9 mouse cellular contexts compared by ENCODE assay signal in genomic region chr3:84744707-84745106, GRCm38 (mm10).
DNase-seq lines count a peak whose midpoint lies in the region; ATAC-seq lines count a peak whose summit lies in the region.
"Had no signal": no experiment of that assay in that cellular context is flagged by ENCODE, and none has a peak within 500 bp of the region (broad histone marks: within the 10 kb centered on the region; RNA-seq: fewer than 3 reads in every experiment).

No protein-coding gene starts in this region.

- intact Hi-C loops in heart, postnatal 25 days (cut with DNase I): loop anchor here (5.0 kb wide), 1 partner anchor 508 kb away; no protein-coding TSS in a partner anchor
- intact Hi-C loops in left cerebral cortex, postnatal 4 days (cut with DNase I): loop anchor here (10.0 kb wide), 1 partner anchor 70 kb away; the partner anchor contains the start of gene Fbxw7

- H3K4me3 ChIP-seq in forebrain, embryonic 15.5 days: no peak overlapping the region
- no peak overlapping the region for H3K4me3 ChIP-seq in forebrain, embryonic 16.5 days (replicated peaks; ENCODE audit: low read length)
- no peak overlapping the region for H3K4me3 ChIP-seq in hindbrain, embryonic 11.5 days (ENCODE audit: low read depth, low read length)
- H3K4me3 ChIP-seq: embryonic facial prominence, embryonic 13.5 days had no signal

- H3K27me3 ChIP-seq in forebrain, embryonic 15.5 days: no peaks in the 10 kb centered on the region
- no peaks in the 10 kb centered on the region for H3K27me3 ChIP-seq in forebrain, embryonic 16.5 days (replicated peaks; ENCODE audit: control insufficient read depth, insufficient read depth, low read length)
- H3K27me3 ChIP-seq in hindbrain, embryonic 11.5 days (ENCODE audit: control insufficient read depth, insufficient read depth, low read length): no peaks in the 10 kb centered on the region; the same call in 1 of the 2 replicates
- H3K27me3 ChIP-seq: embryonic facial prominence, embryonic 13.5 days had no signal

- peaks cover 22% of the 10 kb centered on the region for H3K4me1 ChIP-seq in forebrain, embryonic 15.5 days
- peaks cover 20% of the 10 kb centered on the region for H3K4me1 ChIP-seq in forebrain, embryonic 16.5 days (replicated peaks; ENCODE audit: control insufficient read depth, insufficient read depth, low read length)
- no peaks in the 10 kb centered on the region for H3K4me1 ChIP-seq in hindbrain, embryonic 11.5 days (replicated peaks; ENCODE audit: control insufficient read depth, insufficient read depth, low read length)

- H3K36me3 ChIP-seq in forebrain, embryonic 15.5 days: no peaks in the 10 kb centered on the region
- H3K36me3 ChIP-seq in forebrain, embryonic 16.5 days (ENCODE audit: control insufficient read depth, insufficient read depth): no peaks in the 10 kb centered on the region
- H3K36me3 ChIP-seq in hindbrain, embryonic 11.5 days (ENCODE audit: control insufficient read depth, insufficient read depth, low read length): no peaks in the 10 kb centered on the region
- H3K36me3 ChIP-seq: embryonic facial prominence, embryonic 13.5 days had no signal

- H3K4me2 ChIP-seq in forebrain, embryonic 15.5 days (replicated peaks): no peak overlapping the region
- no peak overlapping the region for H3K4me2 ChIP-seq in forebrain, embryonic 16.5 days (ENCODE audit: low read length)
- H3K4me2 ChIP-seq in hindbrain, embryonic 11.5 days (replicated peaks; ENCODE audit: low read depth, low read length): no peak overlapping the region
- H3K4me2 ChIP-seq: embryonic facial prominence, embryonic 13.5 days had no signal

- peak; percentile 84 for DNase-seq in Muller cell, postnatal 12 days (ENCODE audit: inconsistent ontology term)
- peak; percentile 32 for DNase-seq in heart, postnatal 25 days (ENCODE audit: low spot score)
- DNase-seq in lung, postnatal 25 days (ENCODE audit: low spot score): peak; percentile 35
- no peak for DNase-seq in left cerebral cortex, postnatal 4 days
- no peak for DNase-seq in spleen, postnatal 36 days (ENCODE audit: low spot score in 2 of 2)
- DNase-seq in hindbrain, embryonic 11.5 days (ENCODE audit: low spot score): no peak

- peak; percentile 36; the same call in 1 of the 2 replicates for ATAC-seq in forebrain, embryonic 15.5 days (replicated peaks)
- ATAC-seq in forebrain, embryonic 16.5 days: no peak
- no peak for ATAC-seq in hindbrain, embryonic 11.5 days (ENCODE audit: low FRiP score)

- H3K9ac ChIP-seq in forebrain, embryonic 15.5 days (replicated peaks): no peak overlapping the region
- H3K9ac ChIP-seq in forebrain, embryonic 16.5 days (replicated peaks; ENCODE audit: low read depth, low read length): no peak overlapping the region
- no peak overlapping the region for H3K9ac ChIP-seq in hindbrain, embryonic 11.5 days (ENCODE audit: low read depth, low read length)
- H3K9ac ChIP-seq: embryonic facial prominence, embryonic 13.5 days had no signal

- H3K9me3 ChIP-seq in forebrain, embryonic 15.5 days: no peaks in the 10 kb centered on the region
- H3K9me3 ChIP-seq in forebrain, embryonic 16.5 days (ENCODE audit: control insufficient read depth, low read length): no peaks in the 10 kb centered on the region
- no peaks in the 10 kb centered on the region for H3K9me3 ChIP-seq in hindbrain, embryonic 11.5 days (ENCODE audit: control insufficient read depth, low read length)
- H3K9me3 ChIP-seq: embryonic facial prominence, embryonic 13.5 days had no signal

- H3K27ac ChIP-seq in forebrain, embryonic 15.5 days (replicated peaks): no peak overlapping the region
- H3K27ac ChIP-seq in forebrain, embryonic 16.5 days (ENCODE audit: low read length): no peak overlapping the region
- no peak overlapping the region for H3K27ac ChIP-seq in hindbrain, embryonic 11.5 days (ENCODE audit: low read depth, low read length)
- H3K27ac ChIP-seq: embryonic facial prominence, embryonic 13.5 days had no signal

- 50% methylated on average over 13 of the region's 13 CpGs for WGBS in forebrain, embryonic 15.5 days
- WGBS in forebrain, embryonic 16.5 days: 52% methylated on average over 13 of the region's 13 CpGs
- 72% methylated on average over 13 of the region's 13 CpGs for WGBS in hindbrain, embryonic 11.5 days

Comparison
In these comparisons a context has a peak if more than half of its experiments do, and no peak if none do; other contexts are left out.
1. DNase-seq: peak in Muller cell, postnatal 12 days (single experiment), heart, postnatal 25 days (single experiment) and lung, postnatal 25 days (single experiment); none in left cerebral cortex, postnatal 4 days (single experiment), spleen, postnatal 36 days (0 of 2) and hindbrain, embryonic 11.5 days (single experiment).